Mouse (Mus musculus) liver, embryonic 14.5 days (tissue): Measurements from ENCODE around the gene Ccdc117. TPM values are rescaled to one million over a fixed set of nuclear protein-coding genes. Genes with fewer than 3 reads are reported as not detected.

Source experiments
- ATAC-seq: fragments of 200-750 bp; cut with Nextera tagmentation; 2 replicates; pipeline ENCODE4 v1.8.0; 2017; ENCODE audit warnings: moderate number of reproducible peaks, mild to moderate bottlenecking, moderate library complexity; ENCODE audit not compliant: insufficient read depth
- DNase-seq, 3 experiments: peaks; one replicate each; pipeline ENCODE4 v3.0.0-alpha.2; 2012 to 2013; ENCODE audit warnings: low read depth in 3 of 3, low spot score in 3 of 3
- H3K27ac ChIP-seq: fragments of 300-500 bp; sonication (generic); 2 replicates; pipeline ENCODE4 v1.5.1; 2014; ENCODE audit warnings: moderate library complexity, mild to moderate bottlenecking, control low read depth, inconsistent platforms
- H3K27me3 ChIP-seq: fragments of 300-500 bp; sonication (generic); 2 replicates; pipeline ENCODE4 v1.6.1; 2014; ENCODE audit warnings: mild to moderate bottlenecking, low read length, moderate library complexity; ENCODE audit not compliant: control insufficient read depth, insufficient read depth
- H3K36me3 ChIP-seq: fragments of 300-500 bp; sonication (generic); replicated peaks from 2 replicates; pipeline ENCODE4 v1.6.1; 2014; ENCODE audit warnings: low read depth; ENCODE audit not compliant: control insufficient read depth, insufficient read depth
- H3K4me1 ChIP-seq, 2 experiments: fragments of 200-500 bp in 1 of 2; fragments of 300-500 bp in 1 of 2; sonication (generic) in 1 of 2; replicated peaks; 2 replicates each; pipeline ENCODE4 v1.6.1; 2012 to 2014; ENCODE audit warnings: antibody characterized with exemption in 1 of 2, inconsistent platforms in 1 of 2, low read length in 1 of 2; ENCODE audit not compliant: control insufficient read depth in 2 of 2, insufficient read depth in 2 of 2
- H3K4me2 ChIP-seq: fragments of 300-500 bp; sonication (generic); 2 replicates; pipeline ENCODE4 v1.6.1; 2014; ENCODE audit warnings: low read depth, mild to moderate bottlenecking, control low read depth, moderate library complexity
- H3K4me3 ChIP-seq, 2 experiments: fragments of 200-500 bp in 1 of 2; fragments of 300-500 bp in 1 of 2; sonication (generic) in 1 of 2; 2 replicates each; pipeline ENCODE4 v1.5.1; 2012 to 2014; ENCODE audit warnings: low read depth in 2 of 2, low read length in 2 of 2, mild to moderate bottlenecking in 2 of 2, control low read depth in 1 of 2, inconsistent platforms in 1 of 2, moderate library complexity in 1 of 2; ENCODE audit not compliant: insufficient read depth in 1 of 2
- H3K9ac ChIP-seq: fragments of 300-500 bp; sonication (generic); replicated peaks from 2 replicates; pipeline ENCODE4 v1.6.1; 2014; ENCODE audit warnings: mild to moderate bottlenecking, control low read depth, moderate library complexity
- H3K9me3 ChIP-seq: fragments of 300-500 bp; sonication (generic); 2 replicates; pipeline ENCODE4 v1.6.1; 2016; ENCODE audit warnings: low read length, mixed read lengths; ENCODE audit not compliant: control insufficient read depth
- CTCF ChIP-seq: IDR thresholded peaks from 2 replicates; pipeline ENCODE4 v1.5.1; 2016; ENCODE audit warnings: antibody characterized with exemption, low read depth, control low read depth
- EP300 ChIP-seq: IDR thresholded peaks from 2 replicates; pipeline ENCODE4 v1.6.1; 2016; ENCODE audit warnings: antibody characterized with exemption, low read depth
- WGBS: fragments of 180-500 bp; shearing (Covaris S2); extraction: QIAGEN DNeasy Blood & Tissue Kit; methylation state at CpG from one replicate; pipeline ENCODE4 v1.1.7; 2014; ENCODE audit not compliant: insufficient replicate concordance; 5-methylcytosine and 5-hydroxymethylcytosine counted together
- polyA plus RNA-seq, 2 experiments: library from polyadenylated mRNA; depleted of rRNA in 1 of 2; stranded (reverse) in 1 of 2; unstranded in 1 of 2; fragments of >200 nt; fragmentation: Nextera tagmentation in 1 of 2; extraction: Ambion mirVana in 1 of 2; gene quantifications; 2 replicates each; pipeline versions ENCODE4 v1.2.1 to v1.2.3; 2012 to 2014

Gene Ccdc117
- polyA plus RNA-seq, 2 experiments, result 6.3 to 7.5 TPM

DNA sequence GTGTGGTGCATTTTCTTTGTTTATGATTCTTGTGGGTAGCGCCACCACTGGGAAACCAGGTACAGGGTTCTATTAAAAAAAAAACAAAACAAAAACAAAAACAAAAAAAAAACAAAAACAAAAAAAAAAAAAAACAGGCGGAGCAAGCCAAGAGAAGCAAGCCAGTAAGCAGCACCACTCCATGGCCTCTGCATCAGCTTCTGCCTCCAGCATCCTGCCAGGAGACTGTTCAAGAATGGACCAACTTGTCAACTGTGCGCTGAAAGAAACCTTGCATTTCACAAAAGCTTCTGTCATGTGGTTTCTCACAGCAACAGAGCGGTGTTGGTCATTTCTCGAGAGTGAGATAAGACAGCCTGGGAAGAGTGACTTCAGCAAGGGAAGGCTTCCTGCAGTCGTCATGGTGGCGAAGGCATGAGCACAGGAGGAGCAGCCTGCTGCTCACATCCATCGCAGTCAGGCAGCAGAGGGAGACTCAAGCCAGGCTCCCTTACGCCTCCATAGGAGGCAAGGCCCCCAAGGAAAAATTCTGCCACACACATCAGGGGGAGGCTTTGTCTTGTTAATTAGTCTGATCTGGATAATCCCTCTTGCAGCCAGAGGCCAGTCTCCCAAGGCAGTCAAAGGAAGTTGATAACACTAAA, 20.8 kb upstream of the Ccdc117 start:
- DNase-seq, result no peak
- TF ChIP-seq CTCF, result 0 out of 2 replicates have a peak, but pooled peaks have one; percentile 24
- no peak for TF ChIP-seq EP300
- Histone ChIP-seq H3K27me3 (no peaks in the 10 kb centered on the region), H3K4me2 (no peak overlapping the region), H3K9ac (no peak overlapping the region), H3K4me3 (no peak overlapping the region), H3K27ac (no peak overlapping the region), H3K36me3 (no peaks in the 10 kb centered on the region), H3K4me1 (peaks cover 0 to 10% of the 10 kb centered on the region in 2 experiments; a peak in 1 of 4 replicates), H3K9me3 (no peaks in the 10 kb centered on the region; the same call in 1 of the 2 replicates)
- WGBS, result 25% methylated on average over 9 of the region's 9 CpGs
- no peak for ATAC-seq

DNA sequence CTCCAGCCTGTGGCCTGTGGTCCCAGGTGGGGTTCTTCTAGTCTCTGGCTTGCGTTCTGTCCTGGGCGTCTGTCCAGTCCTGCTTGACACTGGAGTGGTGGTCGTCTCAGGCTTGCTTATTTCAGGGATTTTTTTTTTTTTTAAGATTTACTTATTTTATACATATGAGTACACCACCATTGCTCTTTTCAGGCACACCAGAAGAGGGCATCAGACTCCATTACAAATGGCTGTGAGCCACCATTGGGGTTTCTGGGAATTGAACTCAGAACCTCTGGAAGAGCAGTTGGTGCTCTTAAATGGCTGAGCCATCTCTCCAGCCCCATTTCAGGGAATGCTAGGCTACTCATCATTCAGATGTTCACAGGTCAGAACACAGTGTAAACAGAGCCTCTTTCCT, 18.3 kb upstream of the Ccdc117 start:
- H3K4me2 ChIP-seq, result no peak overlapping the region
- H3K27ac ChIP-seq, result no peak overlapping the region
- no peaks in the 10 kb centered on the region for H3K27me3 ChIP-seq
- peaks cover 0 to 5% of the 10 kb centered on the region in 2 experiments; a peak in 1 of 4 replicates for H3K4me1 ChIP-seq
- DNase-seq (no peak), ATAC-seq (no peak)
- TF ChIP-seq CTCF (peak; percentile 25; the same call in 1 of the 2 replicates), EP300 (no peak)
- H3K9ac ChIP-seq, result no peak overlapping the region
- no peaks in the 10 kb centered on the region for H3K9me3 ChIP-seq
- WGBS, result 58% methylated on average over 3 of the region's 3 CpGs
- no peaks in the 10 kb centered on the region for H3K36me3 ChIP-seq
- no peak overlapping the region for H3K4me3 ChIP-seq

DNA sequence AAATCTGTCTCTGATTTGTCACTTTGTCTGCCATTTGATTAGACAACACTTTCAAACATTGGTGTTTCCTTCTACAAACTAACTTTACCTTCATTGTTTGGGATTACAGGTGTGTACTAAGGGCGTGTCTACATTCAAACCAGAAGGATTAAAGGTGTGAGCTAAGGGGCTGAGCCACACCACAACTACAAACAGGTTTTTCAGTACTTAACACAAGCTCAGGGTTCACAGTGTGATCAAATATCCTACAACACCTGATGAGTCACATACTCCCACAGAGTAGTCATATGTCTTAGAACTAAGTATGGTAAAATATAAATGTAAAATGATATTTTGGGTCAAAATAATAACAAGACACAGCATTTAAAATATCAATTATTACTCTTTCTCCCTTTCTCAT, 9.9 kb upstream of the Ccdc117 start:
- WGBS, result 43% methylated on average over 1 of the region's 1 CpGs
- ATAC-seq, result no peak
- no peak for DNase-seq
- Histone ChIP-seq H3K4me3 (no peak overlapping the region), H3K9ac (no peak overlapping the region), H3K27ac (no peak overlapping the region), H3K36me3 (no peaks in the 10 kb centered on the region), H3K27me3 (no peaks in the 10 kb centered on the region), H3K9me3 (no peaks in the 10 kb centered on the region), H3K4me1 (no peaks in the 10 kb centered on the region), H3K4me2 (no peak overlapping the region)
- TF ChIP-seq CTCF, result no peak
- no peak for TF ChIP-seq EP300

DNA sequence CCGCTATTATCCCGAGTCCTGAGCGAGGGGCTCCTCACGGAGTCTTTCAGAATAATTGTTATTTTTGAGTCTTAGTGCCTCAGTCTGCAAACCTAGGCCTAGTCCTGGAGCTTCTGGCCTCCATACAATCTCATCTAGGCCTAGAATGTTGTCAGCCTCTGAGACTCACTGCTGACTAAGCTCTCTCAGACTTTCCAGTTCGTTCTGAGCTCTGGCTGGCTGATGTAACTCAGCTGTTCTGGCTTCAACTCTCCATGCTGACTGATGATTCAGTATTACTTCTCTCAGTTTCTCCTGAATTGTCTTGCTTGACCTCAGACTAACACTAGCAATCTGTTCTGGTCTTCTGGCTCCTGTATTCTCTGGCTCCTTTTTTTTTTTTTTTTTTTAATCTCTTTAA, 9.4 kb upstream of the Ccdc117 start:
- WGBS, result 75% methylated on average over 5 of the region's 5 CpGs
- Histone ChIP-seq H3K4me2 (no peak overlapping the region), H3K4me1 (no peaks in the 10 kb centered on the region), H3K27ac (no peak overlapping the region), H3K27me3 (no peaks in the 10 kb centered on the region), H3K9me3 (no peaks in the 10 kb centered on the region), H3K36me3 (no peaks in the 10 kb centered on the region), H3K4me3 (no peak overlapping the region), H3K9ac (no peak overlapping the region)
- TF ChIP-seq CTCF, result no peak
- no peak for TF ChIP-seq EP300
- DNase-seq (no peak), ATAC-seq (no peak)

DNA sequence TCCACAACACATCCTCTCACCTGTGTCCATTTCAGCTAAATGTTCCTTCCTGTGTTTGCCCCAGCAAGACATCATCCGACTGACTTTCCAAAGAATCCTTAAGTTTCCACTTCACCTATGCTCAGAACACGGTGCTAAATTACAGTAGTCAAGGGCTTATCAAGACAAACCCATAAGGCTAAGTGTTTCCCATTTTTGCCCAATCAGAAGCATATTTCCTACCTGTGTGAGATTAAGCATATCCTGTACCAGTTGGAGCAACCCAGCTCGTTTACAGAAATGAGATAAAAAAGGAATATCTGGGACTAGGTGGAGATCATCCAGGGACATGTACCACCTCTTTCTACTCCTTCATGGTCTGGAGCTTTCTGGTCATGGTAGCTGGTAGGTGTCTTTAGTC, 4.7 kb upstream of the Ccdc117 start:
- no peaks in the 10 kb centered on the region for H3K9me3 ChIP-seq
- TF ChIP-seq CTCF (no peak), EP300 (no peak)

More for the DNA sequence above, 4.7 kb upstream of the Ccdc117 start:
- Histone ChIP-seq H3K27me3 (no peaks in the 10 kb centered on the region), H3K27ac (no peak overlapping the region), H3K36me3 (no peaks in the 10 kb centered on the region), H3K9ac (no peak overlapping the region), H3K4me3 (no peak overlapping the region), H3K4me2 (no peak overlapping the region), H3K4me1 (peaks cover 6 to 8% of the 10 kb centered on the region in 2 experiments)
- 46% methylated on average over 3 of the region's 3 CpGs for WGBS
- no peak for ATAC-seq
- no peak for DNase-seq
